Mouse (Mus musculus): ENCODE results near the gene Grem1. TPM values are rescaled to one million over a fixed set of nuclear protein-coding genes. Genes with fewer than 3 reads are reported as not detected.

Gene Grem1
- total and polyA plus RNA-seq, 2 experiments: not detected

DNA sequence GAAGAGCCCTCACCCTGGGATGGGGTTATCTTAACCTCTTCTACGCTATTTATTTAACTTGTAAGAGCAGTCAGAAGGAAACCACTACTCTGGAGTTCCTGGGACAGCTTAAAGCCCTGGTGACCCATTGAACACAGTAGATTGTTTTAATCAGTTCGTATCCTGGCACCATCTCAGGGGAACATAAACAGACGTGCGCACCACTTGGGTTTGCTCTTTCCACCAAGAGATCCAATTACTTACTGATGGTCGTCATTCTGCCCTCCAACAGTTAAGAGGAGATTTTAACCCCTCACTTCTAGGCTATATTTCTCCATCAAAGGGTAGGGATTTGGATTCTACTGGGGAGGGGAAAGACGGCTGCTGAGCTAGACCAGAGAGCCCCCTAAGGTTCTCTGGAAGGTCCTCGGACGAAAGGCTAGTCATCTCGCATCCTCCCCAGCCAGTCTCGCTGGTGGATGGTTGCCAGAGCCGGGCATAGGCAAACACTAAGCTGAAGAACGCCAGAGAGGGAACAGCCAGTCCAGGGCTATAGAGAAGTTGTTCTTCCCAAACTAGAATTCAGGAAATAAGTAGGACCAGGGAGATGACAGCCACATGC, 1.4 kb downstream of the Grem1 start:
- TF ChIP-seq CTCF (IDR thresholded peaks at IDR 0.05; ENCODE audit: low read depth, low read length): no peak
- TF ChIP-seq POLR2A (IDR thresholded peaks at IDR 0.05; ENCODE audit: extremely low read depth, insufficient read depth, low read length): no peak
- H3K9ac ChIP-seq (ENCODE audit: low read depth, low read length): no peak overlapping the region
- H3K36me3 ChIP-seq (ENCODE audit: control insufficient read depth, insufficient read depth, low read length): no peaks in the 10 kb centered on the region
- no peak for DNase-seq (ENCODE audit: extremely low read depth, low read depth, low spot score)
- no peaks in the 10 kb centered on the region for H3K4me1 ChIP-seq (ENCODE audit: control insufficient read depth, insufficient read depth, low read length)
- no peak overlapping the region for H3K4me3 ChIP-seq (ENCODE audit: insufficient read depth, low read depth, low read length)
- no peak overlapping the region for H3K27ac ChIP-seq (replicated peaks; ENCODE audit: insufficient read depth, low read depth, low read length)
- 3% methylated on average over 12 of the region's 12 CpGs for WGBS
- no peaks in the 10 kb centered on the region for H3K79me2 ChIP-seq (ENCODE audit: control insufficient read depth, insufficient read depth, low read length)
- peaks cover 15% of the 10 kb centered on the region; the same call in 1 of the 2 replicates for H3K27me3 ChIP-seq (ENCODE audit: control insufficient read depth, insufficient read depth, low read length)

DNA sequence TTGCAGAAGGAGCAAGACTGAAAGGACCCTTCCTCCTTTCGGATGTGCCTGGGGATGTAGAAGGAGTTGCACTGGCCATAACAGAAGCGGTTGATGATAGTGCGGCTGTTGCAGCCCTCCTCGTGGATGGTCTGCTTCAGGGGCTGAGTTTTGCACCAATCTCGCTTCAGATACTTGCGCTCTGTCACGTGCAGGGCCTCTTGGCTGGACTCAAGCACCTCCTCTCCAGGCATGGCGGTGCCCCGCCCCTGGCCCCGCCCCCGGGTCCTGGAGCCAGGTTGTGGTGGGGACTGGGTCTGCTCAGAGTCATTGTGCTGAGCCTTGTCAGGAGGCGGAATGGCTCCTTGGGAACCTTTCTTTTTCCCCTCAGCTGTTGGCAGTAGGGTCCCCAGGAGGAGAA, 8.7 kb downstream of the Grem1 start:
- no peak overlapping the region for H3K4me3 ChIP-seq (ENCODE audit: insufficient read depth, low read depth, low read length)
- TF ChIP-seq CTCF (IDR thresholded peaks at IDR 0.05; ENCODE audit: low read depth, low read length) (no peak), POLR2A (IDR thresholded peaks at IDR 0.05; ENCODE audit: extremely low read depth, insufficient read depth, low read length) (no peak)
- no peak overlapping the region for H3K27ac ChIP-seq (replicated peaks; ENCODE audit: insufficient read depth, low read depth, low read length)
- DNase-seq (ENCODE audit: extremely low read depth, low read depth, low spot score): no peak
- no peaks in the 10 kb centered on the region for H3K79me2 ChIP-seq (ENCODE audit: control insufficient read depth, insufficient read depth, low read length)
- H3K9ac ChIP-seq (ENCODE audit: low read depth, low read length): no peak overlapping the region
- no peaks in the 10 kb centered on the region for H3K36me3 ChIP-seq (ENCODE audit: control insufficient read depth, insufficient read depth, low read length)
- no peaks in the 10 kb centered on the region for H3K4me1 ChIP-seq (ENCODE audit: control insufficient read depth, insufficient read depth, low read length)
- WGBS: 73% methylated on average over 12 of the region's 12 CpGs
- H3K27me3 ChIP-seq (ENCODE audit: control insufficient read depth, insufficient read depth, low read length): no peaks in the 10 kb centered on the region

DNA sequence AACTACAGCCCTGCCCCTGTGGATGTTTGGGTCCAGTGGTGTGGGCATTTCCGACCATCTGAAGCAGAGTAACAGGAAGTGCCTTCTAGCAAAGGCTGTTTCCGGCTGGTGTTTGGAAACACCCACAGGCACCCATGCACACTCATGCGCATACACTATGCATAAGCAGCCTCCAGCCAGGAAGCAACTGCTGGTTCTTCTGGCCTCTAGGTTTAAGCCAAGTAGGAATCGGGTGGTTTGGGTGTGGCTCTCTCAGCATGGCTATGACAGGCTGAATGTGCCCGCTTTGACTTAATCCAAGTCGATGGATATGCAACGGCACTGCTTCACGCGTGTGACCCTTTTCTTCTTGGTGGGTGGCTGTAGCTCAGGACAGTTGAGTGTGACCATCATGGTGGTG, 9.1 kb downstream of the Grem1 start:
- Histone ChIP-seq H3K4me1 (ENCODE audit: control insufficient read depth, insufficient read depth, low read length) (no peaks in the 10 kb centered on the region), H3K9ac (ENCODE audit: low read depth, low read length) (no peak overlapping the region), H3K4me3 (ENCODE audit: insufficient read depth, low read depth, low read length) (no peak overlapping the region), H3K27ac (replicated peaks; ENCODE audit: insufficient read depth, low read depth, low read length) (no peak overlapping the region), H3K79me2 (ENCODE audit: control insufficient read depth, insufficient read depth, low read length) (no peaks in the 10 kb centered on the region), H3K27me3 (ENCODE audit: control insufficient read depth, insufficient read depth, low read length) (no peaks in the 10 kb centered on the region), H3K36me3 (ENCODE audit: control insufficient read depth, insufficient read depth, low read length) (no peaks in the 10 kb centered on the region)
- TF ChIP-seq CTCF (IDR thresholded peaks at IDR 0.05; ENCODE audit: low read depth, low read length): no peak
- WGBS: 91% methylated on average over 9 of the region's 9 CpGs
- no peak for DNase-seq (ENCODE audit: extremely low read depth, low read depth, low spot score)

DNA sequence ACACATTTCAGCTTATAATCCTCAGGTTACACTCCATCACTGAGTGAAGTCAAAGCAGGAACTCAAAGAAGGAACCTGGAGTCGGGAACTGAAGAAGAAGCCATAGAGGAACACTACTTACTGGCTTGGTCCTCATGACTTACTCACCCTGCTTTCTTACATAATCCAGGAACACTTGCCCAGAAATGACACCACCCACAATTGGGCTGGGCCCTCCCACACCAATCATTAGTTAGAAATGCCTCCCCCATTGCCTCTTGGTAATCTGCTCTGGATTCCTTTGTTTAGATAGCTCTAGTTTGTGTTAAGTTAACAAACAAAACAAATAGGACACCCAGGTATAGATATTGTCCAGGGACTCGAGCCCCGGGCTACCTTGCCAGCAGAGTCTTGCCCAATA, 29.9 kb downstream of the Grem1 start:
- no peaks in the 10 kb centered on the region for H3K79me2 ChIP-seq (ENCODE audit: control insufficient read depth, insufficient read depth, low read length)
- H3K4me3 ChIP-seq (ENCODE audit: insufficient read depth, low read depth, low read length): no peak overlapping the region
- no peaks in the 10 kb centered on the region for H3K4me1 ChIP-seq (ENCODE audit: control insufficient read depth, insufficient read depth, low read length)
- DNase-seq (ENCODE audit: extremely low read depth, low read depth, low spot score): no peak
- no peak overlapping the region for H3K27ac ChIP-seq (replicated peaks; ENCODE audit: insufficient read depth, low read depth, low read length)
- no peaks in the 10 kb centered on the region for H3K36me3 ChIP-seq (ENCODE audit: control insufficient read depth, insufficient read depth, low read length)
- H3K9ac ChIP-seq (ENCODE audit: low read depth, low read length): no peak overlapping the region
- TF ChIP-seq POLR2A (IDR thresholded peaks at IDR 0.05; ENCODE audit: extremely low read depth, insufficient read depth, low read length): no peak
- TF ChIP-seq CTCF (IDR thresholded peaks at IDR 0.05; ENCODE audit: low read depth, low read length): no peak
- no peaks in the 10 kb centered on the region for H3K27me3 ChIP-seq (ENCODE audit: control insufficient read depth, insufficient read depth, low read length)
- WGBS: 69% methylated on average over 3 of the region's 3 CpGs

DNA sequence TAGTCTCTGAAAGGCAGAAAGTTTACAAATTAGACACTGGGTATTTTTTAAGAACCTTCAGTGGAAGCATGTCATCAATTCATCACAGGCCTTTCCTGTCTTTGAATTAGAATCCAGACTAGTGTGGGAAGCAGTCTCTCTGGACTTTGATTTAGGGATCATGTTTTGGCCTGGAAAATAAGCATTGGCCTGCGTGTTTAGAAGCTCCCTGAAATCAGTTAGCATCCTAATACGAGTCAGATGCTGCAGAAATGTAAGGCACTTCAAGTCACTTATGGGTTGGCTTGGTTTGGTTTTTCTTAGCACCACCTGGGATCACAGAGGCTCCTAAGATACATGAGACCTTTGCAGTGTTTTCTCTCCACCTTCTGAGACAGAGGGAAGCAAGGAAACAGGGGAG, 43.6 kb downstream of the Grem1 start:
- DNase-seq (ENCODE audit: extremely low read depth, low read depth, low spot score): no peak
- H3K79me2 ChIP-seq (ENCODE audit: control insufficient read depth, insufficient read depth, low read length): no peaks in the 10 kb centered on the region
- H3K4me3 ChIP-seq (ENCODE audit: insufficient read depth, low read depth, low read length): no peak overlapping the region
- H3K4me1 ChIP-seq (ENCODE audit: control insufficient read depth, insufficient read depth, low read length): no peaks in the 10 kb centered on the region
- no peak overlapping the region for H3K27ac ChIP-seq (replicated peaks; ENCODE audit: insufficient read depth, low read depth, low read length)
- 65% methylated on average over 2 of the region's 2 CpGs for WGBS
- no peak for TF ChIP-seq CTCF (IDR thresholded peaks at IDR 0.05; ENCODE audit: low read depth, low read length)
- TF ChIP-seq POLR2A (IDR thresholded peaks at IDR 0.05; ENCODE audit: extremely low read depth, insufficient read depth, low read length): no peak
- peaks cover 4% of the 10 kb centered on the region for H3K36me3 ChIP-seq (ENCODE audit: control insufficient read depth, insufficient read depth, low read length)
- no peaks in the 10 kb centered on the region for H3K27me3 ChIP-seq (ENCODE audit: control insufficient read depth, insufficient read depth, low read length)
- no peak overlapping the region for H3K9ac ChIP-seq (ENCODE audit: low read depth, low read length)

DNA sequence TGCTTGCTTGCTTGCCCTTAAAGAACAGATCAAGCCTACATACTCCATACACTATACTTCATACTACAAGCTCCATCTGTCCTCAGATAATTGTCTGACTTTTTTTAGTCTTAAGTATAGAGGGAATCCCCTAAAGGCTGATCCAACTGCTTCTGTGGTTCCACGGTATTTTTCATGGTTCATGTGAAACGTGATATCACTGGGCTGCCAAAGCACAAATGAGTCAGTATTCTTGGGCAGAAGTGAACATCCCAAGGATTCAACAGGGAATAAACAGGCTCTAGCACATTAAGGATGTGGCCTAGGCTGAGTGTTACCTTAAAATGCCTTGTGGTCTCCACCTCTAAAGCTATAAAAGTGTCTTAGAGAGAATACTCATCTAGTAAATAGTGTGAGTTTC, 45.0 kb downstream of the Grem1 start:
- Histone ChIP-seq H3K27ac (replicated peaks; ENCODE audit: insufficient read depth, low read depth, low read length) (no peak overlapping the region), H3K9ac (ENCODE audit: low read depth, low read length) (no peak overlapping the region), H3K4me1 (ENCODE audit: control insufficient read depth, insufficient read depth, low read length) (no peaks in the 10 kb centered on the region), H3K79me2 (ENCODE audit: control insufficient read depth, insufficient read depth, low read length) (no peaks in the 10 kb centered on the region), H3K4me3 (ENCODE audit: insufficient read depth, low read depth, low read length) (no peak overlapping the region), H3K36me3 (ENCODE audit: control insufficient read depth, insufficient read depth, low read length) (peaks cover 11% of the 10 kb centered on the region), H3K27me3 (ENCODE audit: control insufficient read depth, insufficient read depth, low read length) (no peaks in the 10 kb centered on the region)
- TF ChIP-seq CTCF (IDR thresholded peaks at IDR 0.05; ENCODE audit: low read depth, low read length) (no peak), POLR2A (IDR thresholded peaks at IDR 0.05; ENCODE audit: extremely low read depth, insufficient read depth, low read length) (no peak)
- 86% methylated on average over 2 of the region's 2 CpGs for WGBS
- DNase-seq (ENCODE audit: extremely low read depth, low read depth, low spot score): no peak
